Mouse (Mus musculus) kidney, adult 11 months (tissue): ENCODE data around the gene Fam124b.

Experiments used
- DNase-seq: peaks from one replicate; pipeline ENCODE4 v3.0.0; 2022

The Fam124b gene

DNA sequence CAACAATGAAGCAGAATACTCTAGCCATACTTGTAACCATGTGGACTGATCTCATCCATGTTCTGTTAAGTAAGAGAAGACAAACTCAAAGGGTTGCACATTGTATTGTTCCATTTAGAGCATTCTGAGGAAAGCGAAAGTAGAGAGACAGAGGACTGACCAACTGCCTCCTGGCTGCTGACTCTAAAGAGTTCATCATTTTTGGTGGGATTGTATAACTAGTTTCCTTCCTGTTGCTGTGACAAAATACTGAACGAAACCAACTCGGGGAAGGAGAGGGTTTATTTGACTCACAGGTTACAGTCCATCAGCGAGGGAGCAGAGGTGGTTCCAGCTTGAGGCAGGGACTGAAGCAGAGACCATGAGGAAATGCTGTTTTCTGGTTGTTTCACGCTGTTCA lies 50.6 kb downstream of the Fam124b start:
- DNase-seq, result no peak

DNA sequence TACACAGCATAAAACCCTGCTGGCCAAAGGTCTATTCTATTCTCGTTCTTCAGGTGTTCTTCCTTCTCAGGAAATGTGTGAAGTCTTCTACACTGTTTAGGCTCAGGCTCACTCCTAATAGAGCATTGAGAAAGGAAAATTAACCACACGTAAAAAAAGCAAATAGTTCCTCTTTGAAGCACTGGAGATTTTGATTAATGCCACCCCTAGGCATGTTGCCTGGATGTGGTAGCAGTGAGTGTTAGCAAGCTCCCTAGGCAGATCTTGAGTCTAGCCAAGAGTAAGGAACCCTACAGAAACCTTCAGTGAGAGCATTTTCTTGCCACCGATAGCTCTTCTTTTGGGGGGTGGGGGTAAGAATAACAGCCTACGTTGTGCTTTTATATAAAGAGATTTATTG lies 51.7 kb downstream of the Fam124b start:
- no peak for DNase-seq

DNA sequence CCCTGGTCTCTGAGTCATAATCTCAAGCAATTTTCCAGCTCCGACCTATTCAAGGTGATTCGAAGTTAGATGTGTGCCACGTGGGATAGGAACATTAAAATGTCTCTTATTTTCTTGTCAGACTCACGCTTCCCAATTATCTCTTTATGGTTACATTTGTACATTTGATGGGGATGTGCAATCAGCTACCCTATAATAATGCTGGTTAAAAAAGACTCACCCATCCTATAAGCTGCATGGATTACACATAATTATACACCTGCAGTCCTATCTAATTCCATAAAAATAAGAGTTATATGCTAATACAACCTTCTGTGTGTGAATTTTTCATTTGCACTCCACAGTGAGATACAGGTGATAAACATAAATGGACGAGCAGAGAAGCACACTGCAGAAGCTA lies 52.9 kb downstream of the Fam124b start:
- DNase-seq, result no peak

DNA sequence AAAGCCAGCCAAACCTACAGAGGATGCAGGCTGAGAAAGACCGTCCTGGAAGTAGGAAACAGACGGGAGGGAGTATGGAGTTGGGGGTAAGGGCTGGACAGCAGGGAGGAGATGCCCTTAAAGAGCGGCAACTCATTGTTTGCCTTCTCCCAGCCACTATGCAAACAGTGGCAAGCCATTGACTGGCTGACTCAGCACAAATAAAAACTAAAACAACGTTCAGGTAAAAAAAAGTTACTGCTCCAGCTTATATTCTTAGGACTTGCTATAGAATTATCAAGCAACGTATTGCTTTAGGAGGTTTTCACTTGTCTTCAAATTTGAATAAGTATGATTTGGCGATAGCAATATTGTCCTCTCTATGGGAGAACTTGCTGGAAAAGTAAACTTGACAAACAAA lies 55.3 kb downstream of the Fam124b start:
- DNase-seq, result no peak

DNA sequence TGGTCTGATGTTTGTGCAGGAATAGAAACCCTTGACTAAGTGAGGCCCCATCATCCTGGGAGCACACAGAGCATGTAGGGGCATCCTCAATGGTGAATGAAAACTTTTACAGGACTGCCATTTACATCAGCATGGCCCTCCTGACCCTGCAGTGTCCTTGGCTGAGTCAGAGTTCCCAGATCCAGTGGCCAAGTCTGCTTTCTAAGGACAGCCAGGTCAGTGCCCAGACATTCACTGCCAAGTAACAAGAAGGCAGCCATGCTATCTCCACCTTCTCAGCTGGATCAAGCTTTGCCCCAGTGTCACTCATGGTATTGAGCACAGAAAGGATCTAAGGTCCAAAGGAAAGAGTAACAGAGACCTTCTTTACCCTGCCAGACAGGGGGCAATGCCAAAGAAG lies 58.7 kb downstream of the Fam124b start:
- no peak for DNase-seq

DNA sequence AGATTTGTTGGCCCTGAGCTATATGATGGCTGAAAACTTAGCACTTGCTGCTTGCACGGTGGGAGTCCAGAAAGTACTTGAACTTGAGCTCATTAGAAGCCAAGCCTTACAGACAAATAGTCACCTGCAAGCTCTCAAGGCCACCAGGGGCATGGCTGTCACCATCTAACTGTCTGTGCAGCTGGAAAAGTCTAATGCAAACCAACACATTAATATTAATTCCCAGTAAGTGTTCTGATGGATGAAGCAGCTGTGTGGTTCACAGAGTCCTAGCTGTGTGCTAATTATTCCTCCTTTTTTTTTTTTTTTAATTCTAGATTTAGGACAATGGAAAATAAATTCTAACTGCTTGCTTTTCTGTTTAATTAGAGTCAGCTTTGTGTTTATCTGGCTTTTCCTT lies 63.4 kb downstream of the Fam124b start:
- no peak for DNase-seq

DNA sequence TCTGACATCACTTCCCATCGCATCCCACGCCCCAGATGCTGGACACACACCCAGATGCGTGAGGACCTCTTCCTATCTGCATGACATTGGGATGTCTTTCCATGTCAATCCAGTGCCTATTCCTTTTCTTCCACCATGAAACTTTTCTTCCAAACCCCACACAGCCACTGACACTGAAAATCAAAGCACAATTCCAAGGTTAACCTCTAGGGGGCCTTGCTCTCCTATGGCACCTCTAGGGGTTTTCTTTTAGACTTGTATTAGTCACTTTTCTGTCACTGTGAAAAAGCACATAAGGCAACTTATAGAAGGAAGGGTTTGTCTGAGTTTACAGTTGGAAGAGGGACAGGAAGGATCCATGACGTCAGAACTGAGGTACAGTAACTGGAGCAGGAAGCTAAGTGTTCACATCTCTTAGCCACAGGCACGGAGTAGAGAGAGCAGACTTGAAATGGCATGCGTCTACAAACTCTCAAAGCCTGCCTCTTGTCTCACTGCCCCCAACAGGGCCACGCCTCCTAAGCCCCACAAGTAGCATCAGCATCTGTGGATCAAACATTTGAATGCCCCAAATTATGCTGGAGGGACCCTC lies 65.1 kb downstream of the Fam124b start:
- no peak for DNase-seq

DNA sequence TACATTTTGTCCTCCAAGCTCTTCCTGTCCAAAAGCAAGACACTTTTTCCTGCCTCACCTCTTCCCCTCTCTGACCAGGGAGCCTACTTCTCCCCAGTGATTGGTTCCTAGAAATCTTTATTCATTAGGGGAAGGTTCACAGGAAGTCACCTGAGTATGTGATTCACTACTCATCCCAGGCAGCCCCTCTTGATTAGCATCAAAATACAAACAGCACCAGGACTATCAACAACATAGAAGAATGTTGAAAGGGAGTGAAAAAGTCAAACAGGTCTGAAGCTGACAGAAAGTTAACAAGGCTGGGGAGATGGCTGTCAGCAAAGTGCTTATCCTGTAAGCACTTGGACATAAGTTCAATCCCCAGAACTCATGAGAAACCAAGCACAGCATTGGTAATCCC lies 67.6 kb downstream of the Fam124b start:
- DNase-seq, result no peak
